Mouse (Mus musculus): ENCODE data around the gene Atp5b.
"Not testable (repeated sequence)": the region's sequence is repeated elsewhere in the genome, so short reads cannot be mapped to it uniquely, and the experiment has no call there.

The Atp5b gene

DNA sequence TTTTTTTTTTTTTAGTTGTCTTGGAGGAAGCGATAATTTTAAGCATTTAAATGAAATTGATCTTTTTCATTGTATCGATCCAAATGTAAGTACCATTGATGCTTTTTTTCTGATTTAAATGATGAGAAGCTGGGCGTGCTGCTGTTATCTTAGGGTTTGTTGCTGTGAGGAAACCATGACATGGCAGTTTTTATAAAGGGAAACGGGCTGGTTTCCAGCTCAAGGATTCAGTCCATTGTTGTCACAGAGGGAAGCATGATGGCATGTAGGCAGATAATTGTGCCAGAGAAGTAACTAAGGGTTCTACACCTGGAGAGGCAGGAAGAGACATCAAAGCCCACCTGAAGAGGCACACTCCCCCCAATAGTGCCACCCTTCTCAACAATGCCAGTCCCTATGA, 13.9 kb upstream of the Atp5b start:
- no peak for DNase-seq (ENCODE audit: low spot score in 2 of 2)

DNA sequence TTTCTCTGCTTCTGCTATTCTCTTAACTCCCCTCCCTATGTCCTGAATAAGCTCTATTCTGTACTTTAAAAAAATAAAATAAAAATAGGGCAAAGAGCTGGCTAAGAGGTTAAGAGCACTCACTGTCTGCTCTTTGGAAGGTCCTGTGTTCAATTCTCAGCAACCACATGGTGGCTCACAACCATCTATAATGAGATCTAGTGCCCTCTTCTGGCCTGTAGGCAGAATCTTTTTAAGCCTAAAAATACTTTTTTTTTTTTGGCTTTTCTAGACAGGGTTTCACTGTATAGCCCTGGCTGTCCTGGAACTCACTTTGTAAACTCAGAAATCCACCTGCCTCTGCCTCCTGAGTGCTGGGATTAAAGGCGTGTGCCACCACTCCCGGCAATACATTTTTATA, 12.6 kb upstream of the Atp5b start:
- not testable (repeated sequence) for DNase-seq (ENCODE audit: low spot score in 2 of 2)

DNA sequence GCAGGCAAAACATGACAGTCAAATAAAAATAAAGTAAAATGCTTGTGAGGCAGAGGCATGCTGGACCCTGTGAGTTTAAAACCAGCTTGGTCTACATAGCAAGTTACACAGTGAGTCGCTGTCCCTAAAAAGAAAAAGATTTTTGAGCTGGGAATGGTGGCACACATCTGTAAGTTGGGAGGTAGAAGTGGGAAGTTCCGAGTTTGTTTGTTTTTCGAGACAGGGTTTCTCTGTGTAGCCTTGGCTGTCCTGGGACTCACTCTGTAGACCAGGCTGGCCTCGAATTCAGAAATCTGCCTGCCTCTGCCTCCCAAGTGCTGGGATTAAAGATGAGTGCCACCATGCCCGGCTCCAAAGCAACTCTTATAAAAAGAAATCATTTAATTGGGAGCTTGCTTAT, 4.8 kb upstream of the Atp5b start:
- DNase-seq (ENCODE audit: low spot score in 2 of 2): not testable (repeated sequence)

DNA sequence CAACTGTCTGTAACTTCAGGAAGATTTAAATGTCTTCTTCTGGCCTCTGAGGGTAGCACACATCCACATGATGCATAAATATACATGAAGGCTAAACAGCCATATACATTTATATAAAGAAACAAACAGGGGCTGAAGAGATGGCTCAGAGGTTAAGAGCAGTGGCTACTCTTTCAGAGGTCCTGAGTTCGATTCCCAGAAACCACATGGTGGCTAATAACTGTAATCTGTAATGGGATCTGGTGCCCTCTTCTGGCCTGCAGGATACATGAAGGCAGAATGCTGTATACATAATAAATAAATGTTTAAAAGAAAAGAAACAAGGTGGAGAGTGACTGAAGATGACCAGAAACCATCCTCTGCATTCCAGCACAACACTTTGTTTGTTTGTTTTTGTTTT, 2.6 kb upstream of the Atp5b start:
- no peak for DNase-seq (ENCODE audit: low spot score in 2 of 2)

DNA sequence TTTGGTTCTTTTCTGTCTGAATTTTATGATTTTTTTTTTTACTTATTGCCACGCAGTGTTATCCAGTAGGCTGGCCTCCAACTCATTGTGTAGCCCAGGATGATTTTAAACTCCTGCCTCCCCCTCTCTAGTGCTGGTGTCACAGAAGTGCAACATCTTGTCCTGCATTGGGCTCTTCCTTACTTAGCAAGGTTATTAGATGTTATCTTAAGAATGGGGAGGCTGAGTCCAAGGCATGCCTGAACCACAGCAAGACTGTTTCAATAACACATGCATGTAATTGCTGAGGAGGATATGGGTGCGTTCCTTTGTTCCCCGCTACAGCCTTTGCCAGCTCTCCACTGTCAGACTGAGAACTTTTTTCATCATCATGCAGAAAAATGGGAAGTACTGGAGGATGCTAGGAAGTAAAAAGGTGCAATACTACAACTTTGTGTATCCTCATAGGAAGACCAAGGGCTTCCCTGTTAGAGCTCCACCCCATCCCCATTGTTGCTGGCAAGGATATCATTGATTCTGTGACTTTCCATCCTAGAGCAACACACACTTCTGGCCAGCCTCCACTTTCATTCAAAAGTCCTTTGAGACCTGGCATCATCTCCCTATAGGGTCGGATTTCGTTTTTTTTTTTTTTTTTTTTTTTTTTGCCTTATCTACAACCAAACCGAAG, 1.1 kb upstream of the Atp5b start:
- DNase-seq (ENCODE audit: low spot score in 2 of 2): no peak

DNA sequence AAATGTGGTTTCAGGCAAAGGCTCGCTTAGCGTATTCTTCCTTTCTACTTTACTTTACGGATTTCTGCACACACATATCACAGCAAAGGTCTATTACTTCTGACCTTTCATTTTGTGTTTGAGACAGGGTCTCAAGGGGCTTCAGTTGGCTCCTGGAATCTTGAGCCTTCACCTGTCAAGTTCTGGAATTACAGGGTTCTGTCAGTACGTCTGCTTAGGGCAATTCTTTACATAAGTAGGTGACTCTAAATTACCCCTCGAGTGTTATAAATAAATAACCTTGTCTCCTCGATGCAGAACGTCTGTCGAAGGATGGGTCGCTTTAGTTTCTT, 630 bp upstream of the Atp5b start:
- DNase-seq (ENCODE audit: low spot score in 2 of 2): no peak

DNA sequence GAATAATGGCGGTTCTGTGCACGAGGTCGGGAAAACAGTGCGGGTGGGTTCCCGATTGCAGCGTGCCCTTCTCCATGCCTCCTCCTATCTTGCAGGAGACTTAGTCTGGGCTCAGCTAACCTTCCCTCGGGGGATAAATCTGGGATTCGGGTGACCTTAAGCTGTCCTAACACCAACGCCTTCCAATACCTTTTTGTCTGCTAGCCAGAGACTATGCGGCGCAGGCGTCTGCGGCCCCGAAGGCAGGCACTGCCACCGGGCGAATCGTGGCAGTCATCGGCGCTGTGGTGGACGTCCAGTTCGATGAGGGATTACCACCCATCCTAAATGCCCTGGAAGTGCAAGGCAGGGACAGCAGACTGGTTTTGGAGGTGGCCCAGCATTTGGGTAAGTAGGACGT, 615 bp downstream of the Atp5b start:
- DNase-seq (ENCODE audit: low spot score in 2 of 2): no peak

DNA sequence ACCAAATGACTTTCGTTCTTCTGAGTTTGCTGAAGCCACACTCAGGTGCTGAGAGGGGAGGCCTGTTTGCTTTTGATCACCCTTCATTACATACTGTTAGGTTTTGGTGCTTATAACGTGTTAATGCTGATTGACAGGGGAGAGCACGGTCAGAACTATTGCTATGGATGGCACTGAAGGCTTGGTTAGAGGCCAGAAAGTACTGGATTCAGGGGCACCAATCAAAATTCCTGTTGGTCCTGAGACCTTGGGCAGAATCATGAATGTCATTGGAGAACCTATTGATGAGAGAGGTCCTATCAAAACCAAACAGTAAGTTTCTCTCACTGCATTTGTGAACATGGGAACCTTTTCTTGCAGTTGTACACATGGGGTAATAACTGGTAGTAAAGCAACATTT, 1.1 kb downstream of the Atp5b start:
- no peak for DNase-seq (ENCODE audit: low spot score in 2 of 2)

DNA sequence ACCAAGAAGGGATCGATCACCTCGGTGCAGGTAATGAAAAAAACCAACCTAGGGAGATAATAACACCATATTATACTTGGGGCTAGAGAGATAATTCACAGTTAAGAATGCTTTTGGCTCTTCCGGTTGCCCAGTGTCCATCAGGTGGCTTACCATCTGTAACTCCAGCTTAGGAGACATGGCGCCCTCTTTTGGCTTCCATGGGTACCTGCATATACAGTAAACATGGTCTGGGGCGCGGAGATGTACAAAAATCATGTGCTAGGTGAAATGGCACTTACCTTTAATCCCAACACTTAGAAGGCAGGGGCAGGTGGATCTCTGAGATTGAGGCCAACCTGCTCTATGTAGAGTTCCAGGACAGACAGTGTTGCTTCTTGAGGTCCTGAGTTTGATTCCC, 3.3 kb downstream of the Atp5b start:
- DNase-seq (ENCODE audit: low spot score in 2 of 2): no peak

DNA sequence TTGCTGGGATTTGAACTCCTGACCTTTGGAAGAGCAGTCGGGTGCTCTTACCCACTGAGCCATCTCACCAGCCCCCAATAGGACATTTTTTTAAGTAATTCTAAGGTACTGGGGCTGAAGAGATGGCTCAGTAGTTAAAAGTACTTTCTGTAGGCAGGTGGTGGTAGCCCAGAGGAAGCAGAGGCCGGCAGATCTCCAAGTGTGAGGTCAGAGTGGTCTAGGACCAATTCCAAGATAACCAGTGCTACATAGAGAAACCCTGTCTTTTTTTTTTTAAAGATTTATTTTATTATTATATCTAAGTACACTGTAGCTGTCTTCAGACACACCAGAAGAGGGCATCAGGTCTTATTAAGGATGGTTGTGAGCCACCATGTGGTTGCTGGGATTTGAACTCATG, 4.1 kb downstream of the Atp5b start:
- DNase-seq (ENCODE audit: low spot score in 2 of 2): not testable (repeated sequence)

DNA sequence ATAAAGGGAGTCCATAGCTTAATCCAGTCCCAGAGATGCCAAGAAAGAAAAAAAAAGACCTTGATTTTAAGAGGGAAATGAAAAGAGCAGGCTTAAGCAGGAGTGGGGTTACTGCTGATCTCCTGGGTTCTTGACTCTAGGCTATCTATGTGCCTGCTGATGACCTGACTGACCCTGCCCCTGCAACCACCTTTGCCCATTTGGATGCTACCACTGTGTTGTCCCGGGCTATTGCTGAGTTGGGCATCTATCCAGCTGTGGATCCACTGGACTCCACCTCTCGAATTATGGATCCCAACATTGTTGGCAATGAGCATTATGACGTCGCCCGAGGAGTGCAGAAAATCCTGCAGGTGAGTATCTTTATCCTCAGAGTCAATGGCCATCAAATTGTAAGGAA, 5.1 kb downstream of the Atp5b start:
- DNase-seq (ENCODE audit: low spot score in 2 of 2): no peak

DNA sequence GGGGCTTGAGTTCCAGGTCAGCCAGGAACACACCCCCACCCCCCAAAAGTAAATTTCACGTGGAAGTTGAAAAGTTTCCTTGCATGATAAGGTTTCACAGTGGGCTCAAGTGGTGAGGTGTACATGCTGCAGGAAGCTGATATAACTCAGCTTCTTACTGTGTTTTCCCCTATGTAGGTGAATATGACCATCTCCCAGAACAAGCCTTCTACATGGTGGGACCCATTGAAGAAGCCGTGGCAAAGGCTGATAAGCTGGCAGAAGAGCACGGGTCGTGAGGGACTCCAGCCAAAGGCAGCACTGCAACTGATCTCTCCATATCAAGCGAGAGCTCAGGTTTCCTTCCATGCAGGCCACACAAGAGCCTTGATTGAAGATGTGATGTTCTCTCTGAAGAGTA, 6.8 kb downstream of the Atp5b start:
- no peak for DNase-seq (ENCODE audit: low spot score in 2 of 2)

DNA sequence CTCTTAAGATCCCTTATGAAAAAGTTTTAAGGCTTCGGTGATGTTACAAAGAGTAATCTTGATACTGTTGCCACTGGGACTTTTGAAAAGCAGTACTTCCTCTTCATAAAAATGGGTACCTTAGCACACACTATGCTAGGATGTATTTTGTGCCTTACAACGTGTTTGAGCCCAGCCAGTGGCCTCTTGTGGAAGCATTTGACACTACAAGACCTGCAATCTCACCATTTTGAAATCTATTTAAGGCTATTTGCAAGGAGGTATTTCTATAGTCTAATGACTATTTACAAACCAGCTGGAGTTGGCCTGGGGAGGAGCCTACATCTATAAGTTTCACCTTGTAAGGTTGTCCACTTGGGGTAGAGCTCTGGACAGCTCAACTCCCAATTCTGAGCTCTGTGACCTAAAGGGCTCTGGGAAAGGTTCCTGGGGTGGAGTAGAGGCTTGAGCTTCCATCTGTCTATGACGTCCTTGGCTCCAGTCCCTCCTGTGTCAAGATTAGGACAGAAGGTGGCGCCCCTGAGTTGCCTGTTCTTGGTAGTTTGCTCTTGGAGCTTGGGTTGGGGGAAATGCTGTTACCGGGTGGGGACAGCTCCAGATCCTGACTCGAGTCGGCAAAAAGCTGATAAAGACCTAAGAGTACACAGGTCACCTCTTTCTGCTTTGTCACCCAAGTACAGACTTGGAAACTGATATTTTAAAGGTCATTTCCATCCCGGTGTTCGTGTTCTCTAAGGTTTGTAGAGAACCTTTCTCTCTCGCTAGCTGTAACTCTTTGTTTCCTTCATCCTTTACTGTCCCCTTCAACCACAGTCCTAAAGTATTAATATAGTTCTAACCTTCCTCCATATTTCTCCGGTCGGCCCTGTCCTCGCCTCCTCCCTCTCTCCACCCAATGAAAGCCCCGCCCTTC, 7.8 kb downstream of the Atp5b start:
- peak; percentile 74 to 82 for DNase-seq (ENCODE audit: low spot score in 2 of 2)

DNA sequence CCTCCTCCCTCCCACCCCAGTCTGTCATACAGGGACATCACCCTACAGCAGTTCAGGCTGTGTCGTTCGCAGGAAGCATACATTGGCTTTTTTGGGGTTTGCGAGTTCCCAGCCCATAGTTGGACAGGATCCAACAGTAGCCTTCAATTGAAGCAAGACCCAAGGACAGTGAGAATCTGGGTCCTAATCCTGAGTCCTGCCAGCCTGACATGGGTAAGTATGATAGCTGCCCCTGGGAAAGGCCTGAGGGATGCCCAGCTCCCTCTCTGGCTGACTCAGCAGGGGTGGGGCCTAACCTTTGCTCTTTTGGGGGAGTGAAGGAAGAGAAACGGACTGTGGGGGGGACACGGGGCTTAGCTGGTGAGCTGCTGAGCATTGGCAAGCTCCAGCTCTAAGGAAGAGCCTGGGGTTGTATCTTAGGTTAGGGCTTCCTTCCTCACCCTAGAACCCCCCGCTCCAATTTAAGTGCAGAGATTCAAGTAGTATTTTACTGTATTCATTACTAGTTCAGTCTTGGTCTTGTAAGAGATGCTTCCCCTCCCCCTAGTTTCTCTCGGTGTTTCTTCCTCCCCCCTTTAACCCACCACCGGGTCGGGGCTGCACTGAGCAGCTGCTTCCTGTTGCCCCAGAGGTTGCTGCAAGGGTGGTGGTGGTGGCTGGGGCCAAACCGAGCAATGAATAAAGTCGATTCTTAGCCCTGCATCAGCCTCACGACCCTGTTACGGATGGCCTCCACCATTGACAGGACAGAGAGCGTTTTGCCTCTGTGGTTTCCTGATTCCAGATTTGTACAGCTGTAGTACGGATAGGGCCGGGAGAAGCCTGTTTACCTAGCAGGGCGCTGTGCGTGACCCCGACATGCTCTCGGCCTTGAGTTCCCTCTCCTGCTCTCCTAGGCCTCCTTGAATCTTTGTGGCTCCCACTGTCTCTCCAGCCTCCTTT, 8.8 kb downstream of the Atp5b start, which contains the start of gene Baz2a:
Gene Baz2a (plus strand): TSS at position 14 of the 942 bp plus-strand sequence.
- DNase-seq (ENCODE audit: low spot score in 2 of 2): no peak

DNA sequence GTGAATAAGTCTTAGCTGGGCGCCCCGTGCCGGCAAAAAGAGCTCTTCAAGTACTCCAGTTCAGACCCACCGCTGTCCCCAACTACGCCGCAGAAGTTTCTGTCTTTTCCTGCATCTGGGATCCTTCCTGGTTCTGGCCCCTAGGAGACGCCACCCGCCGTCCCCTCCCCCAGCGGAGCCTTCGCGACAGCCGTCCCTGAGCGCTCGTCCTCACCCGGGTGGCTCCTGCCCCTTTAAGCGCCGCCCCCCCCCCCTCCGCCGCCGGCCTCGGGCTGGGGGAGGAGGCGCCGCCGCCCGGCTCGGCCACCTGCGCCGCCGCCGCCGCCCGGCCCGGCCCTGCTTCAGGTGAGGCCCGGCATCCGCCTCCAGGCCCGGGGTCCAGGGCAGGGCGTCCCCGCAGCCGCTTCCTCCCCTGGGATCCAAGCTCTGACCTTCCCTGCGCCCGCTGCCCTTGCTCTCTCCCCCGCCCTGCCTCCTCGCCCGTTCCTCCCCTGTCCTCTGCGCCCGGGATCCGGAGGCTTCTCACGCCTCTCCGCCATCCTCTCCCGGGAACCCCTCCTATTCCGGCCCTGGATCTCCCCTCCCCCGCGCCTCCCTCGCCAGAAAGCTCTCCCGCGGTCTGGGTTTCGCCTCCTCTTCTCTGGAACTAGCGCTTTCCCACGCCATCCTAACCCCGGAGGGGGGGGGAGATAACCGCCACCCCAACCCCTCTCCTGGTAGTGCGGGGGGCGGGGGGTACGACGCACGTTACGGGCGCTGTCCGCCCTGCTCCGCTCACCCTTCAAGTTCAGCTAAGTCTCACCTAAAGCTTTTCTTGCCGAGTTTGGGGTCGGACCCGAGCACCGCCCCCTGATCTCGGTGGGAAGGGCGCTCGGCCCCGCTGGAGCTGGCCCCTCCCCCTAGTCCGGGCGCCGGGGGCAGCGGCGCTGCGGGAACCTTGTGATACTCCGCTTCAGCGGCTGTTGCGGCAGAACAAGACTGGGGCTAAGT, 9.7 kb downstream of the Atp5b start:
- DNase-seq (ENCODE audit: low spot score in 2 of 2): peak; percentile 56 to 68

DNA sequence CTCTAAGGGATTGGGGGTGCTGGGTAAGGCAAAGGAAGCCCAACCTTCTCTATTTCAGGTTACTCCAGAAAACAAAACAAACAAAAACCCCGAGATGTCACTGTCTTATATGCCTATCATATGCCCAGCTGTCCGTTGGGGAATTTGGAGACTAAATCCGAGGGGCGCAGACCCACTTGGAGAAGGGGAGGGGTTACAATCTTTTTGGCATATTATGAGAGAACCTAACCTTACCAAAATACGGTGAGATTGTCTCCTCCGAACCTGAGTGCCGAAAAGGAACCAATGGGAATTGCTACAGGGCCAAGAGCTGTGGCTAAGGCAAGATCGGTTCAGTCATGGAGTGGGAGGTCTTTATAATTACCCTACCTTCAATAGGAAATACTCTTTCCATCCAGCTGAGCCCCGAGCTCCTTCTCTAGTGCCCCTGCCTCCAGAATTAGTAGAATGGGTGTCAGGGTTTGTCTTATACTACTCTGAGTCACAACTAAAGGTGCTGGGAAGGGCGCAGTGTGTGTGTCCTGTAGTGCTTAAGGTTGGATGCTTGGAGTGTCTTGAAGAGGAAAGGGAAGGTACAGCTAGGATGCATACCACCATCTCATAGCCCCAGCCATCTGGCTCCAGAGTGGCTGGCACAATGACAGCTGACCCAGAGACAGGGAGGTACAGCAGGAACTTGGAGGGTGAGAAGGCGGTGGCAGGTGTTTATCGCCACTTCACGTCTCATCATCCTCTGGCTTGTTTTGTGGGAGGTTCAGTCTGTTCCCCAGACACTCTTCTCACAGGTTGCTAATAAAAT, 10.6 kb downstream of the Atp5b start:
- no peak for DNase-seq (ENCODE audit: low spot score in 2 of 2)

DNA sequence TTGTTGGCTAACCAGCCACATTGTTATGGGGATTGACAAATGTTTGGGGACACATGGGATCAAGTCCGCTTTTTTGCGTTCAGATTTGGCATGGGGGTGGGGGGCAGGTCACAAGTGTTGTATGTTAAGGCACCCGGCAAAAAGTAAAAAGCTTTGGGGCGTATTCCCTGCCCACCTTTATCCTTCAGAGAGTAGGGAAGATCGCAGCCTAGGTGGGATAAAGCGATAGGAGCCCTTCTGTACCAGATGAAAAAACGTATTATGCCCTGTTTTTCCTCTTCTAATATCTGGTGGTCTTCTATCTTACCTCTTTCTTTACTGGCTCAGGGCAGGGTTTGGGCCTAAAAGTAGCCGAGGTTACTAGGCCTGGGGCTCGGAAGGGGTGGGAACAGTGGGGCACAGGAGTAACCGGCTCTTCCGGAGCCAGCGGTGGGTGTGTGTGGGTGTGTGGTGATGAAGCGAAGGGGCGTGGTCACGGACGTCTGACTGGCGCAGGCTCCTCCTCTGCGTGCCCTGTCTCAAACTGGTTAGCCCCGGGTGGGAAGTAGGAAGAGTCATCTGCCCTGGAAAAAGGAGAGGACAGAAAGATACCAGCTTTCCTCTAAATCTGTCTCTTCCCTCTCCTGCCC, 11.4 kb downstream of the Atp5b start:
- DNase-seq (ENCODE audit: low spot score in 2 of 2): peak in 1 of 2 experiments; percentile 61

DNA sequence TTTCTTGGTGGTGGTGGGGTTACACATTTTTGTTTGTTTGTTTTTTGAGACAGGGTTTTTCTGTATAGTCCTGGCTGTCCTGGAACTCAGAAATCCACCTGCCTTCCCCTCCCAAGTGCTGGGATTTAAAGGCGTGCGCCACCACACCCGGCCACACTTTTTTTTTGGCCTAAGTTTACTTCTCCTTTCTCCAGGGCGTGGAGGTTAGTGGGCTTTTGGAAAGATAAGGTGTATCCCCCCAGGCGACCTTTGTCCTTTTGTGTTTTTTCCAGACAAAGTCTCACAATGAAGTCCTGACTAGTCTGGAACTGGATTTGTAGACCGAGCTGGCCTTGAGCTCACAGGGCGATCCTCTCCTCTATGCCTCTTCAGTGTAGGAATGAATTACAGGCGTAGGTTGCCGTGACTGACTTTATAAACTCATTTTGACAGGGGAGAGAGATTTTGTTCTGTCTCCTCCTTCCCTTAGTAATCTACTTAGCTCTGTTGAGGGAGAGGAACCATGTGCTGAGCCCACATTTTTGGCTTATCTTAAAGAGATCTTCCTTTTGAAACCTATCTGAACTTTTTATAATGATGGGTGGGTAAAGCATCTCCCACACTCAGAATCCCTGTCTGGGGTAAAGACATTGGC, 12.0 kb downstream of the Atp5b start:
- DNase-seq (ENCODE audit: low spot score in 2 of 2): no peak

DNA sequence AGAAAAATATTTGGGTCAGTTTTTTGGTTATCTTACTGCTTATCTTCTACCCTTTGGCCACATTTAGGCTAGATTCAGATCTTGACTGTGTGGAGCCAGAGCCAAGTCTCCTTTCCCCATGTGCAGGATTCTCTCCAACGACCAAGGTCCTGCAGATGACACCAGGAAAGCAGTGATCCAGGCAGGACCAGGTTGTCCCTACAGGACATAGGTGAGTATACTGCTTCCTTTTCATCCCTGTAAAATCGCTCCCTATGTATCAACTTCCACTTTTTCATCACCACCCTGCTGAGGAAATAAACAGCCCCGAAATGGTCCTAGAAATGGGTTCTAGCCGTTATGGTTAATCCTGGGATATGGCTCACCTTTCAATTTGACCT, 13.2 kb downstream of the Atp5b start:
- no peak for DNase-seq (ENCODE audit: low spot score in 2 of 2)

Measured in right cerebral cortex, postnatal 36 days (tissue).